ENCODE assay signal across 25 mouse cellular contexts in the genomic region with DNA sequence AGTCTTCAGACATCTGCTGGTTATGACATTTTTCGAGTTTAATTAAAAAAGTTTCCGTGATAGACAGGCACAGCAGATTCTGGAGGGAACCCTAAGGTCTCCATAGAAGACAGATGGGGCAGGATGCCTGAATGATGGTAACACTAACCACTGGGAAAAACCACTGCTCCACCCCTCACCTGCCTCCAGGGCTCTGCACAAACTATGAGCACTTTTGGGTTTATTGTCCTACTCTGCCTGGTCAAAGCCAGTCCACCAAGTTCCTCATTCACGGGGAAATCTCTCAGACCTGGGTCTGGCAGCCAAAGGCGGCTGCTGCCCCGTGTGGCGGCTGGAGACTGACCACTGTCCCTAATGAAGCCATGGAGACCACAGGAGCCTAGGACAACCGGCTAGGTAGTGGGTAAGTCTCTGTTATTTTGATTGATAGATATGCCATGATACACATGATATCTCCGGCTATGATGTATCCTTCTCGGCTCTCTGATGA. TPM values are rescaled to one million over a fixed set of nuclear protein-coding genes. Genes with fewer than 3 reads are reported as not detected.
DNase-seq lines count a peak whose midpoint lies in the region; ATAC-seq and TF ChIP-seq lines count a peak whose summit lies in the region.
"Had no signal": no experiment of that assay in that cellular context is flagged by ENCODE, and none has a peak within 500 bp of the region (broad histone marks: within the 10 kb centered on the region; RNA-seq: fewer than 3 reads in every experiment).

No protein-coding gene starts in this region.

- no peak overlapping the region for H3K4me3 ChIP-seq in heart, embryonic 10.5 days
- no peak overlapping the region for H3K4me3 ChIP-seq in kidney, postnatal 0 days (replicated peaks; ENCODE audit: low read depth, low read length)
- H3K4me3 ChIP-seq: embryonic facial prominence, embryonic 12.5 days; heart, embryonic 13.5 days; left cerebral cortex, adult 2 months; limb, embryonic 15.5 days had no signal

- H3K4me2 ChIP-seq in kidney, postnatal 0 days (ENCODE audit: low read length): no peak overlapping the region
- H3K4me2 ChIP-seq: embryonic facial prominence, embryonic 12.5 days; heart, embryonic 13.5 days; hindbrain, embryonic 14.5 days; limb, embryonic 15.5 days had no signal

- no peaks in the 10 kb centered on the region for H3K36me3 ChIP-seq in heart, embryonic 10.5 days
- H3K36me3 ChIP-seq in kidney, postnatal 0 days (ENCODE audit: insufficient read depth, low read length): no peaks in the 10 kb centered on the region
- H3K36me3 ChIP-seq: embryonic facial prominence, embryonic 12.5 days; G1E; heart, embryonic 13.5 days; limb, embryonic 15.5 days had no signal

- peak; percentile 73 for DNase-seq in heart, embryonic 10.5 days (ENCODE audit: low spot score)
- DNase-seq in heart, adult 9 months (ENCODE audit: low spot score in 2 of 2): no peak
- DNase-seq in kidney, postnatal 0 days (ENCODE audit: low spot score): peak; percentile 25
- no peak for DNase-seq in kidney, postnatal 25 days
- DNase-seq in testis, postnatal 10 days (ENCODE audit: low spot score): peak; percentile 40
- DNase-seq in testis, postnatal 14 days (ENCODE audit: low spot score): no peak
- no peak for DNase-seq in right cerebral cortex, postnatal 4 days
- DNase-seq: adrenal gland, adult 2 months; B cell, adult 2 months; cerebellum, adult 11 months; cerebellum, adult 9-11 months; forebrain, postnatal 0 days; gastrocnemius, postnatal 36 days; heart, postnatal 36 days; lung, postnatal 4 days; thymus, adult 18-20 months; thymus, postnatal 4 days had no signal

- WGBS in heart, embryonic 10.5 days: 47% methylated on average over 9 of the region's 9 CpGs
- 57% methylated on average over 9 of the region's 9 CpGs for WGBS in kidney, postnatal 0 days

- H3K9ac ChIP-seq in kidney, postnatal 0 days (ENCODE audit: low read depth, low read length): no peak overlapping the region
- H3K9ac ChIP-seq: embryonic facial prominence, embryonic 12.5 days; forebrain, postnatal 0 days; heart, embryonic 13.5 days; hindbrain, embryonic 14.5 days; limb, embryonic 15.5 days had no signal

- no peak for ATAC-seq in kidney, postnatal 0 days (replicated peaks; ENCODE audit: low FRiP score, low read depth)
- ATAC-seq: forebrain, postnatal 0 days; inflammation-experienced regulatory T-cells, adult 6 months had no signal

- H3K9me3 ChIP-seq in heart, embryonic 10.5 days: no peaks in the 10 kb centered on the region
- no peaks in the 10 kb centered on the region for H3K9me3 ChIP-seq in kidney, postnatal 0 days (replicated peaks; ENCODE audit: low read length)
- H3K9me3 ChIP-seq: embryonic facial prominence, embryonic 12.5 days; G1E; limb, embryonic 15.5 days had no signal

- peak overlapping the region; percentile 1; the same call in 1 of the 2 replicates for H3K27ac ChIP-seq in heart, embryonic 10.5 days
- peak overlapping the region; percentile 66; the same call in 1 of the 2 replicates for H3K27ac ChIP-seq in kidney, postnatal 0 days
- H3K27ac ChIP-seq: embryonic facial prominence, embryonic 12.5 days; hindbrain, embryonic 14.5 days; left cerebral cortex, adult 2 months; limb, embryonic 15.5 days had no signal

- H3K27me3 ChIP-seq in heart, embryonic 10.5 days (ENCODE audit: insufficient read depth, poor library complexity, severe bottlenecking): no peaks in the 10 kb centered on the region
- no peaks in the 10 kb centered on the region for H3K27me3 ChIP-seq in kidney, postnatal 0 days (ENCODE audit: insufficient read depth, low read length)
- H3K27me3 ChIP-seq: CH12.LX; heart, embryonic 13.5 days; limb, embryonic 15.5 days had no signal

- TF ChIP-seq CTCF in kidney, postnatal 0 days (IDR thresholded peaks at IDR 0.05; ENCODE audit: low read depth): peak; percentile 38; the same call in 1 of the 2 replicates

- peaks cover 32% of the 10 kb centered on the region for H3K4me1 ChIP-seq in heart, embryonic 10.5 days
- H3K4me1 ChIP-seq in kidney, postnatal 0 days (replicated peaks; ENCODE audit: insufficient read depth, low read length): peaks cover 23% of the 10 kb centered on the region; the same call in 1 of the 2 replicates
- H3K4me1 ChIP-seq: limb, embryonic 15.5 days had no signal

RNA-seq across cellular contexts. Expression of gene Slamf9, which starts 44.4 kb away (rescaled TPM):
- 0.92 and 1.1 TPM in 2 replicates for polyA plus RNA-seq in heart, embryonic 10.5 days (2016; fragmentation: Nextera tagmentation; extraction: Ambion mirVana)
- 1.3 and 2.3 TPM in 2 replicates for polyA plus RNA-seq in kidney, postnatal 0 days (2015; fragmentation: Nextera tagmentation; extraction: Ambion mirVana)
- polyA plus RNA-seq: G1E had no signal

RNA-seq across cellular contexts. Expression of gene Igsf9, which starts 50.8 kb away (rescaled TPM):
- polyA plus RNA-seq in heart, embryonic 10.5 days (2016; fragmentation: Nextera tagmentation; extraction: Ambion mirVana): 13.7 and 37.5 TPM in 2 replicates
- 12.5 and 13.3 TPM in 2 replicates for polyA plus RNA-seq in kidney, postnatal 0 days (2015; fragmentation: Nextera tagmentation; extraction: Ambion mirVana)
- polyA plus RNA-seq: G1E had no signal

RNA-seq across cellular contexts. Expression of gene Pigm, which starts 54.4 kb away (rescaled TPM):
- polyA plus RNA-seq in heart, embryonic 10.5 days (2016; fragmentation: Nextera tagmentation; extraction: Ambion mirVana): 8.0 and 8.6 TPM in 2 replicates
- polyA plus RNA-seq in kidney, postnatal 0 days (2015; fragmentation: Nextera tagmentation; extraction: Ambion mirVana): 5.8 and 6.1 TPM in 2 replicates

Comparison
In these comparisons a context has a peak if more than half of its experiments do, and no peak if none do; other contexts are left out.
1. DNase-seq: peak in heart, embryonic 10.5 days (single experiment), kidney, postnatal 0 days (single experiment) and testis, postnatal 10 days (single experiment); none in heart, adult 9 months (0 of 2), kidney, postnatal 25 days (0 of 2), testis, postnatal 14 days (single experiment) and right cerebral cortex, postnatal 4 days (single experiment).